Mouse (Mus musculus): ENCODE measurements around the gene Ppp1r36.
"Not testable (repeated sequence)": the region's sequence is repeated elsewhere in the genome, so short reads cannot be mapped to it uniquely, and the experiment has no call there.

Gene Ppp1r36

DNA sequence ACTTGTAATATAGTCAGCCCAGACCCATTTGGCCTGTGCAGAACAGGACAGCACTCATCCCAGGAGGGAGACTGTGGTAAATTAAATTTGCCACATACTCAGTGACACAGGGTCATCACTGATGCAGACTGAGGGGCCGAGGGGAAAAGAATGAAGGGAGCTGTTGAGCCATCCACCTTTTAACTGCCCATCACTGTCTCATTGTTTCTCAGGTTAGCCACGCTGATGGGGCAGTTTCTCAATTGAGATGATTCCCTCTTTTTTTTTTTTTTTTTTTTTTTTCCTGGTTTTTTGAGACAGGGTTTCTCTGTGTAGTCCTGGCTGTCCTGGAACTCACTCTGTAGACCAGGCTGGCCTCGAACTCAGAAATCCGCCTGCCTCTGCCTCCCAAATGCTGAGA is 41.1 kb downstream of the Ppp1r36 start:
- not testable (repeated sequence) for DNase-seq

GRCm38 (mm10) chr12:76459032-76459431 is 41.7 kb downstream of the Ppp1r36 start:
- DNase-seq = no peak

DNA sequence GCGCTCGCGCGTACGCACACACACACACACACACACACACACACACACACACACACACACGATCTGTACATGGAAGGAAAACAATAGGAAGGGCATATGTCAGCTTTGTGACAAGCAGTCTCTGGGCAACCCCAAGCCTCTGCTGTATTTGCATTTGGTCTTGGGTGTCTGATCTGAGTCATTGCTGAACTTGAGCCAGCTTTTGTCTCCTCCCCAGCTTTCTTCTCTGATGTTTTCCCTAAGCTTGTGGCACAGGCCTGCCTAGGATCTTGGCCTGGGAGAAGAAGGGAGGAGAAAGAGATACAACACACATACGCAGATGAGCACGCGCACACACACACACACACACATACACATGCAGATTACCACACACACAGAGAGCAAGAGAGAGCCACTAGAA is 46.1 kb downstream of the Ppp1r36 start:
- no peak for DNase-seq

DNA sequence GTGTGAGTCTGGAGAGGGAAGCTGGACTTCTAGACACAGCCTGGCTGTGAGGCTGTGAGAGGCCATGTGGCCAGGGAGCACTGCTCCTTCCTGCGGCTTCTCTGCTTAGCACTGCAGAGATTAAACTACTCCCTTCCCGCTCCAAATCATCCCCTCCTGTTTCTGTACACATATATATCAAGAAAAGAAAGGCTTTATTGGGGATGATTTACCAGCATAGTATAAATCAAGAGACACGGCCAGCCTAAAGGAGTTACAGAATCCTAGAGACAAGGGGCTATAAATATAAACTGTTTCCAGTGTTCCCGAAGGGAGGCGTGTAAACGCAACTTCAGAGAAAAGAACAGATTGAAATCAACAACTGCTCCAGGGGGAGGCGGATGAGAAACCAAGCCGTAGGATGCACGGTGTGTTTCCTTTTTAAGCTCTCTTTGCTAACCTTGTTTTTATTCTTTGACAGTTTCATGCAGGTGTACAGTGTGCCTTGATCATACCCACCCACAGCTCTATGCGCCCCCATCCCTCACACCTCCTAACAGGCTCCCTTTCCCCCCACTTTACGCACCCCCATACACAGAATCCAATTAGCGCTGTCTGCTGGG is 47.4 kb downstream of the Ppp1r36 start:
- DNase-seq = no peak

DNA sequence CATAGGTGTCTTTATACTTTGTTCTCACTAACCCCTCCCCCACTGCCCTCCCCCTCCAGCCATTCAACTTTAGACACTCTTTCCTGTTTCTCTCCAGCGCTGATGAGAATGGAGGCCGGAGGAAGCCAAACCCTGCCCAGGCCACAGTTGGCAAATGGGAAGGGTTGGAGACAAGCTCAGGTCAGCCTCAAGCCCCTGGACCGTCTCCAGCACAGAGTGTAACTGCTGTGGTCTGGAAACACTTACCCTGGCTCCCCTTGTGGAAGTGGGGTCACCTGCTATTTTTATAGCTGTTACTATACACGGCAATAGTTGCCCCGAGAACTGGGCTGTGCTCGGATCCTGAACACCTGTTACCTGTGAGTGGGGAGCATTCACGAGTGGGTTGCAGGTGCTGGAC is 49.3 kb downstream of the Ppp1r36 start:
- DNase-seq = no peak

GRCm38 (mm10) chr12:76467256-76467655 is 49.9 kb downstream of the Ppp1r36 start:
- no peak for DNase-seq

DNA sequence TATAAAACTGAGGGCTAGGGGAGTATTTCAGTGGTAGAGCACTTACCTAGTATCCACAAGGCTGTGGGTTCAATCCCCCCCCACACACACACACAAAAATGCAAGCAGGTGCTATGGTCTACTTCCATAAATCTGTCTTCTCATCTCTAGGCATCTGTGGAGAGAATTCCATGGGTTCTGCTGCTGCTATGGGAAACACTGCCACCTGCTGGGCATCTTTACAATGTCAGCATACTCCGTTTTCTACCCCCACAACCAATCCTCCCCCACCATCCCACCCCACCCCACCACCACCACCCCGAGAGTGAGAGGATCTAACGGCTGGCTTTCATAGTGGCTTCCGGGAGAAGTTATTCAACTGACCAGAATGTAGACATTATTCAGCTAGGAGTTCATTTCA is 54.7 kb downstream of the Ppp1r36 start:
- DNase-seq = peak; percentile 25 to 63

- DNase-seq = no peak
These were observed 56.4 kb downstream of the Ppp1r36 start for GRCm38 (mm10) chr12:76473562-76474245.

DNA sequence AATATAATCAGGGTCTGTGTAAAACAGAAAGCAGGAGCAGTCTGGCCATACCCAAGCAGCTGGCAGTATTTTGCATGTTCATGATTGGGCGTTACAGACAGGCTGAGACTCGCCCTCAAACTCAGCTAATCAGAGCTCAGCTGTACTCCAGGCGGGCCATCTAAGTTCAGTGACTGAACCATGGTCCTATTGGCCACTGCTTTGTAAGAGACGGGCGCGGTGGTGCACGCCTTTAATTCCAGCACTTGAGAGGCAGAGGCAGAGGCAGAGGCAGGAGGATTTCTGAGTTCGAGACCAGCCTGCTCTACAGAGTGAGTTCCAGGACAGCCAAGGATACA is 56.9 kb downstream of the Ppp1r36 start:
- DNase-seq = no peak

DNA sequence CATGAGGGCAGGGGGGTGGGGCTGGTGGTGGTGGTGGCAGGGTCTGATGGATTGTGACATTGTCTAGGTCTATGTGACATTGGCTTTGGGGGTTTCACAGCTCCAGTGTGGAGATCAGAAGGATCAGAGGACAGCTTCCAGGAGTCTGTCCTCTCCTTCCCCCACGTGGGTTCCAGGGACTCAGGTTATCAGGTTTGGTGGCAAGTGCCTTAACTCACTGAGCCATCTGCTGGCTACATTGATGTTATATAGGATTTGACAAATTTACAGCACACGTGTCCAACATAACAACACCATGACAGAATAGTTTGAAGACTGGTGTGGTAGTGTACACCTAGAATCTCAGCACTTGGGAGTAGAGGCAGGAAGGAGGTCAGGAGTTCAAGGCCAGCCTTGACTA is 57.5 kb downstream of the Ppp1r36 start:
- no peak for DNase-seq

- DNase-seq = no peak
These were observed 58.8 kb downstream of the Ppp1r36 start for GRCm38 (mm10) chr12:76476146-76476545.

DNA sequence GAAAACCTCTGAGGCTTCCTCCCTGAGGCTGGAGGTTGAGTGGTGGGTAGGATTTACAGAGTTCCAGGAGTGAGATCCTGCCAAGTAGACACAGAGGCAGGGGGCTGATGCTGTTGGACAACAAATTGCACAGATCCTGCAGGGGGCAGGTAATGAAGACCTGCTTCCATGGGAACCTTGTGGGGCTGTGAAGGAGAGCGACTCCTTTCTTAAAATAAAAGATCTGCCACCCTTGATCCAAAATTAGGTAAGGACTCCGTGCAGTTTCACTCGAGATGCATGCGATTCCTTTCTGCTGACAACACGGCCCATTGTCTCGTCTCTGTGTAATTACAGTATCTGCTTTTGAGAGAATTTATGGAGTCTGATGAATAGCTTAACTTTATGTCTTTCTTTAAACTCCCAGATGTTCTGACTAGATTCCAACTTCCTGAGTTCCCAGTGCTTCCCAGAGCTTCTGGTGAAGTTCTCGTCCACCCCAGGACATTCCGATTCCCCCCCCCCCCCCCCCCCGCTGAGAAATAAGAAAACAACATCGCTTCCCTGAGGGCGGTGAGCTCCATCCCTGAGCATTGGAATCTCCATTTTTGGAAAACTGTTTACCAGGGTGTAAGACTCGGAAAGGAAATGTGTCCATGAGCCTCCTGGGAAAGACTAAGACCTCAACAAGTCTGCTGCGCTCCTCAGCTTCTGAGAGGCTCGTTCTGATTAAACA is 61.1 kb downstream of the Ppp1r36 start:
- DNase-seq = no peak

GRCm38 (mm10) chr12:76479174-76479573 is 61.8 kb downstream of the Ppp1r36 start:
- no peak for DNase-seq

DNA sequence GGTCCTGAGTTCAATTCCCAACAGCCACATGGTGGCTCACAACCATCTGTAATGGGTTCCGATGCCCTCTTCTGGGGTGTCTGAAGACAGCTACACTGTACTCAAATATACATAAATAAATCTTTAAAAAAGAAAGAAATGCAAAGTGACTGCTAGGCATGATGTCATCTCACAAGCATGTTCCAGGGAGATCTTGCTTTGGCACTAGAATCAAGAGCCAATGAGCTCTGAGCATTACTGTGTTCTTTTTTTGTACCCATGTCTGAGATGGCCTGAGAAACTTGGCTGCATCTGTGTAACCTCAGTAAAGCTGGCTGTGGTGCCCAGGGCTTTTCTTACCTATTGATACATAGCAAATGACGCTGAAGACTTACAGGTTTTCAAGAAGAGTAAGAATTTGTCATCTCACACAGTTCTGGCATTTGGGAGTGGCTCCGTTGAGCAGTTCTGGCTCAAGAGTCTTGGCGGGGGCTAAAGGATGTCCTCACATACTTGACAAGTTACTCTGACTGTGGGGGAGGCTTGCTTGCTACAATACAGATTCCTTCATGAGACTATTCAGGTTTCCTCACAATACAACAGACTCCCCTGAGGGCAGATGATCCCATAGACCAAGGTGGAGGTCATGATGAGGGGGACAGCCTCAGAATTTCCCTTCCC is 62.6 kb downstream of the Ppp1r36 start:
- no peak for DNase-seq

GRCm38 (mm10) chr12:76482446-76482845 is 65.1 kb downstream of the Ppp1r36 start:
- DNase-seq = no peak

DNA sequence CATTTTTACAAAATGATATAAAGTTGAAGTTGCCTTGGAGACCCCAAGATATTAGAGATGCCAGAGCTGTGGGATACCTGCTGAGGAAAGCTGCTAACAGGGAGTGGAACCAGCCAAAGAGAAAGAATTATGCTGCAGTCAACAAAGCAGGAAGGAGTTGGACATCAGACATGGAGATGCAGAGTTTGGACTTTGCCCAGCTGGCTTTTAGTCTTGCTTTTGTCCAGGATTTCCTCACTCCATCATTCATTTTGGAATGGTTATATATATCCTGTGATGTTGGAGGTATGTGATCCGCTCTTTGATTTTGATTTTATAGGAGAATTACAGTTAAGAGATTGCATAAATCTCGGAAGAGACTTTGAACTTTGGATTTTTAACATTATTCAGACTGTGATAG is 65.6 kb downstream of the Ppp1r36 start:
- DNase-seq = no peak

DNA sequence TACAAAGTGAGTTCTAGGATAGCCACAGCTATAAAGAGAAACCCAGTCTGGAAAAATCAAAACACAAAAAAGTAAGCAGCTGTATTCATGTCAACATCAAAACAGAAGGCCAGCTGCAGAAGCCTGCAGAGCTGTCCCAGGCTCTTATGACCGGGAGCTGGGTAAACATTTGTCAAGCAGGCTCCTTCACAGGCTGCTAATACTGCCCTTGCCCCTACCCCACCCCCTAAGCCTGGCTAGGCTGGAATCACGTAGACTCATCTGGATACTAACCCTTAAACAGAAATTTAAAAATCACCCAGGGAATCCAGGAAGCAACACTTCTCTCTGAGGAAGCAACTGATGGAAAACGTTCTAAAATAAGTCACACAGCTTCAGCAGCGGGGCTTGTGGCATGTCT is 67.5 kb downstream of the Ppp1r36 start:
- no peak for DNase-seq

DNA sequence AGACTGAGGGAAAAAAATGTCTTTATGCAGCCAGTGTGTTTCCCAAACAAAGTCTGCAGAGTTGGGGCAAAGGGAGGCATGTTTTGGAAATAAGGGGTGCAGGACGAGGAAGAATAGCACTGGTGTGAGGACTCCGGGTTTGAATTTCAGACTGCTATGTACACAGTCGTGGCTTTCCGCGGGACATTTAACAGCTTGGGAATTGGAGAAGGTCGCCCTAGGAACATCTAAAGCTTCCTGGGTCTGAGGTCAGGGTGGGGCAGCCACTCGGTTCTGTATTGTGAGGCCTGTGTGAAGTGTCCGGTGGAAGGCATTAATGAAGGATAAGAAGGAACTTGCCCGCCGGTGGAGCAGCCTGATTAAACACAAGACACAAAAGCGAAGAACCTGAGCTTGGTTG is 68.0 kb downstream of the Ppp1r36 start:
- no peak for DNase-seq

DNA sequence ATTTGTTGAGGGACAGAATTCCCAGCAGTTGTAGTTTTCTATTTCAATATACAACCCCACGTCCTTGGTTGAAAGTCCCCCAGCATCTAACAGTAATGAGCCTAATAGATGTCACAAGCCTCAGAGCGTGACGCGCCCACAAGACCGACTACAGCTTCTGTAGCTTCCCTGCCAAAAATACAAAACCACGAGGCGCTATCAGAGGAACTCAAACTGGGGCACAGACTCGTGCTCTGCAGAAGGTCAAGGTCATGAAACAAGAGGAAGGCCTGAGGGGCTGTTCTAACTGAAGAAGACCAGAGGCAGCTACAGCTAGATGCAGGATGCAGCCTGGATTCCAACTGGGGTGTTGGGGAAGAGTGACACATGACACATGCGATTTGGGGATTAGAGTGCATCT is 69.6 kb downstream of the Ppp1r36 start:
- no peak for DNase-seq

All from kidney, adult 8-10 months (tissue).